Mouse (Mus musculus) CD4-positive, CD25-positive, alpha-beta regulatory T cell, adult 4 months (primary cell): ENCODE results near the gene Casz1. TPM values are rescaled to one million over a fixed set of nuclear protein-coding genes. Genes with fewer than 3 reads are reported as not detected.

ENCODE experiments used
- ATAC-seq: one replicate; pipeline ENCODE4 v1.8.0; 2017
- polyA plus RNA-seq, 2 experiments: library from polyadenylated mRNA; unstranded; fragments of 100-300 nt; shearing (Covaris generic); gene quantifications; one replicate each; pipeline ENCODE4 v1.2.1; 2017

Gene Casz1
- polyA plus RNA-seq, 2 experiments from 2014 or later, result 1.0 to 1.9 TPM

DNA sequence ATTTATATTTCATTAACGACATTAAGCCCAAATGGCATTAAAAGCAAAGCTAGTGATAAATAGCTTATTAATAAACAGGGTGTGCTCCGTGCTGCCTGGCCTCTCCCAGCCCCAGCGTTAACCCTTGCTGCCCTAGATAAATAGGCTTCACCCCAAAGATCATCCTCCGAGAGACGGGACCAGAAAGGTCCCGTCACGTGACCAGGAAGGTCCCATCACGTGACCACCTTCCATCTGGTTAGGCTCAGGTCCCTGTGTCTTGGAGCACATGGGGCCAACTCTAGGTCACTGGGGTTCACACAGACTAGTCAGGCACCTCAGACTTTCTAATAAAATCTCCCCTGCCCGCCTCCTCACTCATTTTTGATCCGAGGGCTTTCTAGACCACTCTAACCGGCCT, 42.5 kb downstream of the Casz1 start:
- ATAC-seq, result no peak

GRCm38 (mm10) chr4:148847636-148848035, 43.4 kb downstream of the Casz1 start:
- ATAC-seq, result no peak

DNA sequence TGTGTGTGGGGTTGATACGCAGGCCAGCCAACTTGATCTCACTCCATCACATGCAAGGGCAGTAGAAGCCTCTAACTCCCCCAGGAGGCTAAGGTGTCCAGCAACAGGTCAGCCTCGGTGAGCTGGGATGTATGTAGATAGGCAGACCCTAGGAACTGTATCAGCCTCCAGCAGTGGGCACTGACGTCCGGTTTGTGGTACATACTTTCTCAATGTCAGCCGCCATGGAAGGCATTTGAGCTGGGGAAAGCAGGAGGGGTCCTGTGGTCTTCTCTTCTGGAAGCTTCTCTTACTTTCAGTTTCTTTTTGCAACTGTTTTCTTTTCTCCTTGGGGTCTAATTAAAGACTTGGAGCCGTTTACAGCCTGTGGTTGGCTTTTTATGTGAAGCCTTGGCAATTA, 45.2 kb downstream of the Casz1 start:
- no peak for ATAC-seq

DNA sequence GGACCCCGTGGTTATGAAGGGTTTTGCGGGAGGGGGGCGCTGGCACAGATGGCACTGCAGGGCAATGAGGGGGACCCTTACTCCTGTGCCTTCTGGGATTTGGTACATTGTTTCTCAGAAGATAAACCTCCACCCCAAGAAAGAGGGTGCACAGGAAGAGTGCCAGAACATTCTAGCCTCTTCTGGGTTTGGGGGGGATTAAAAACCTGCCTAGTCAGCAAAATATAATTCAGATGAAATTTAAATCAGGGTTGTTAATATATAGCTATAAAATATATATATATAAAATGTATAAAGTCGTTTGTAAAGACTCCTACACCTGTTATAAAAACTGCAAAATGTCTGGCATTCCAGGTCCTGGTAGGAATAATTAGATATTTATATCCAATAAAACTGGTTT, 48.8 kb downstream of the Casz1 start:
- ATAC-seq, result no peak

DNA sequence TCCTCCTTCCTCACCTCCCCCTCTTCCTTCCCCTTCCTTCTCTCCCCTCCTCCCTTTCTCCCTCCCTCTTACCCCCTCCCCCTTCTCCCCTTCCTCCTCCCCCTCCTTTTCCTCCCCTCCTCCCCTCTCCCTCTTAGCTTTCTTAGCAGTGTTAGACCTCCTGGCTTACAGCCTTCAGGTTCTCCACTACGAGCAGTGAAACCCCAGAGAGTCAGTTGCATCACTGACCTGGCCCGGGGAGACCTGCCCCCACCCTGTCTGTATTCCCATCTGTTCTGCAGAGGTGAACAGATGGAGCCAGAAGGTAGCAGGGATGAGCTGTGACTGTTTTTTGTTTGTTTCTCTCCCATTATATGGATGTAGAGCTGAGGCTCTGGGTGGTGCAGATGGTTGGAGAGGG, 49.9 kb downstream of the Casz1 start:
- no peak for ATAC-seq

GRCm38 (mm10) chr4:148855527-148855926, 51.3 kb downstream of the Casz1 start:
- no peak for ATAC-seq

GRCm38 (mm10) chr4:148856216-148856615, 52.0 kb downstream of the Casz1 start:
- no peak for ATAC-seq

GRCm38 (mm10) chr4:148857398-148858084, 53.3 kb downstream of the Casz1 start:
- ATAC-seq, result no peak

DNA sequence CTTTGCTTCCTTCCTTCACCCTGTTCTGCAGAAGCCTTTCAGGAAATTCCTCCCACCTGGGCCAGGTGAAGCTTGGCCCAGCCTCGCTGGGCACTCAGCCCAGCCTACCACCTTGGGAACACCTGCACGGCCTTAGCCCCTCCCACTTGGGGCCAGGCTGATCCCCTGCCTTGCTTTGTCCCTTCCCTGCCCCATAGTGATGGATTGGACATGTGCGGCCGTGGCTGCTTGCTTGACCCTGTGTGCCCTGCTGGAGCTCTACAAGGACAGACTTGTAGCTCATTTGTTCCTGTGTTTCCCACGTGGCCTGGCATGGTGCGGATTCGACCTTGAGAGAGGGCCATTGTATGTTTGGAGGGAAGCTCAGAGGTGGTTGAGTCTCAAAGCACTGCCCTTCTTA, 54.0 kb downstream of the Casz1 start:
- ATAC-seq, result no peak

GRCm38 (mm10) chr4:148859415-148859814, 55.2 kb downstream of the Casz1 start:
- no peak for ATAC-seq

- no peak for ATAC-seq
These were observed 55.8 kb downstream of the Casz1 start for GRCm38 (mm10) chr4:148859906-148860491.

DNA sequence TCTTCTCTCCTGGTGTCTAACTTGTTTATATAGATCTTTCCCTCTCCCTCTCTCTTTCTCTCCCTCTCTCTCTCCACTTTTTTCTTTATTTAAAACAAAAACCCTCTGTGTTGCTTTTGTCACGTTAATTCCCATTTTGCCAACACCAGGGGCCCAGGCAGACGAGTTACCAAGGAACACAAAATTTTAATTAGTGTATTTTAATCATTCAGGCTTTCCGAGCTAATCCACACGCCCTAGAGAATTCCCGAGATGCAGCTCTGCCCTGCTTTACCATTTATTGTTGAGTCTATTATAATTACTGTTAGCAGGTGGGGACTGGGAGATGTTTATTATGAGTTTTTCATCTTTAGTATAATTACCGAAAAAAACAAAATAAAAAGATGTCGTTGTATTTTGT, 56.4 kb downstream of the Casz1 start:
- ATAC-seq, result no peak

GRCm38 (mm10) chr4:148866812-148867470, 62.7 kb downstream of the Casz1 start:
- ATAC-seq, result no peak

- ATAC-seq, result no peak
These were observed 63.6 kb downstream of the Casz1 start for GRCm38 (mm10) chr4:148867721-148868397.

DNA sequence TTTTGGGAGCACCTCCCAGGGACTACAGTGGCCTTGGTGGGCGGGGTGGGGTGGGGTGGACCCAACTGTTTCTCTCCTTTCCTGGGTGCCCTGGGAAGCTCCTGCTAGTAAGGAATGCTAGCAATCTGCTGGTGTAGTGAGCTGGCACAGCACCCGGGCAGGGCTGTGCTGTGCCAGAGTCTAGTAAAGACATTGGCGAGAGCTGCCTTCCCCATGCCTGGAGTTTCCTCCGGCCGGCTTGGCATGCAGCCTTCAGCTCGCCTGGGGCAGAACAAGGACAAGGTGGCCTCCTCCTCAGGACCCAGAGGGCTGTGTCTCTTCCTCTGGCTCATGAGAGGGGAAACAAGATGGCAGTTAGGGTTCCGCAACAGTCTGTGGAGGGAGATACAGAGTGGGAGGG, 65.3 kb downstream of the Casz1 start:
- no peak for ATAC-seq

- ATAC-seq, result no peak
These were observed 66.3 kb downstream of the Casz1 start for GRCm38 (mm10) chr4:148870496-148870895.

- no peak for ATAC-seq
These were observed 67.6 kb downstream of the Casz1 start for GRCm38 (mm10) chr4:148871751-148872334.

DNA sequence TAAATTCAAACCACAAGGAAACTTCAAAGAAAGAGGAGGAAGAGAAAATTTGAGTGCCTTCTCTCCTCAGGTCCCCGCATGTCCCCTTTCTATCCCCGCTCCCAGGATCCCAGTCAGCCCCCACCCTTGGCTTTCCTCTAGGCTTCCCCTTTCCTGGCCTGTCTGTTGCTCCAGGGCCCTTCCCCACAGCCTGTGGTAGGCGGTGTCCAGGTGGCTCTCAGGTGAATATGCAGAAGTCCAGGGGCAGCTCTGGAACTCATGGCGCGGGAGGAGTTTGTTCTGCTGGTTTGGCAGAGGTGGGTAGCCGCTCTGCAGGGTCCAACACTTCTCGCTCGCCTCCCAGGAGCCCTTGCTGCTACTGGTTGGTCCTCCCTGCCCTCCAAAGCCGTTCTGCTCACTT, 68.1 kb downstream of the Casz1 start:
- no peak for ATAC-seq

DNA sequence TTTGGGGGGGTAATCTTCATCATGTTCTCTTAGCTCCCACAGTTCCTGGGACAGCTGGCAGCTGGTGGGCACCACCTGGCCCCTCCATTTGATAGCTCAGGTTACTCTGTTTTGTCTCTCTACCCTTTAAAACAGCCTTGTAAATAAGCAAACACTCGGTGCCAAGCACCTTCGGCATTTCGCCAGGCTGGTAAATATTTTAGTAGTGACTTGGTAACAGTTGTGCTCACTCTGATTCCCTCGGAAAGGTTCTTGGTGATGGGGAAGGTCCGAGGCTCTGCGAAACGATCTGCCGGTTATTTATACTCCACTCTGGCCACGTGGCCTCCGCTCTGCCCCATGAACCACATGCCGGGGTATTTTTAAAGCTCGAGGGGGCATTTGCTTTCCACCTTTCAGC, 68.6 kb downstream of the Casz1 start:
- ATAC-seq, result no peak

DNA sequence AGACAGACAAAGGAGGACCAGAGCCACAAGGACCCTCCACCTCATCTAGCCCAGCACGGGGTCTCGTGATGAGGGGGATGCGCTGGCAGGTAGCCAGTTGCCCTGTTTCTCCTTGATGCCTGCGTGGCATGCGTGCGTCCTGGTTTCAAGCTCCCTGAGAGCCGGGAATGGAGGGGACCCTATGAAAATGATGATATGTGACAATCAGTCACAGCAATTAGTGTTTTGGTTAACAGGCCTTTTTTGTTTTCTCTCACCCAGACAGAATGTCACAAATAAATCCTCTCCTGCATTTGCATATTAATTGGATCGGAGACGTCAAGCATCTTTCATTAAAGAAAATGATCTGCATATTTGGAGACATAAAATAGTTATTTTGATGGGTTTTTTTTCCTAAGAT, 71.9 kb downstream of the Casz1 start:
- no peak for ATAC-seq

- no peak for ATAC-seq
These were observed 72.6 kb downstream of the Casz1 start for GRCm38 (mm10) chr4:148876867-148877266.

GRCm38 (mm10) chr4:148878192-148878983, 74.2 kb downstream of the Casz1 start:
- no peak for ATAC-seq
